Mouse (Mus musculus): ENCODE data around the gene Vgll4. TPM values are rescaled to one million over a fixed set of nuclear protein-coding genes. Genes with fewer than 3 reads are reported as not detected.
A peak's percentile ranks its signal among the peaks of the same experiment; 100 is the strongest.

The Vgll4 gene
- polyA plus RNA-seq, 1 experiment: 36.4 TPM

DNA sequence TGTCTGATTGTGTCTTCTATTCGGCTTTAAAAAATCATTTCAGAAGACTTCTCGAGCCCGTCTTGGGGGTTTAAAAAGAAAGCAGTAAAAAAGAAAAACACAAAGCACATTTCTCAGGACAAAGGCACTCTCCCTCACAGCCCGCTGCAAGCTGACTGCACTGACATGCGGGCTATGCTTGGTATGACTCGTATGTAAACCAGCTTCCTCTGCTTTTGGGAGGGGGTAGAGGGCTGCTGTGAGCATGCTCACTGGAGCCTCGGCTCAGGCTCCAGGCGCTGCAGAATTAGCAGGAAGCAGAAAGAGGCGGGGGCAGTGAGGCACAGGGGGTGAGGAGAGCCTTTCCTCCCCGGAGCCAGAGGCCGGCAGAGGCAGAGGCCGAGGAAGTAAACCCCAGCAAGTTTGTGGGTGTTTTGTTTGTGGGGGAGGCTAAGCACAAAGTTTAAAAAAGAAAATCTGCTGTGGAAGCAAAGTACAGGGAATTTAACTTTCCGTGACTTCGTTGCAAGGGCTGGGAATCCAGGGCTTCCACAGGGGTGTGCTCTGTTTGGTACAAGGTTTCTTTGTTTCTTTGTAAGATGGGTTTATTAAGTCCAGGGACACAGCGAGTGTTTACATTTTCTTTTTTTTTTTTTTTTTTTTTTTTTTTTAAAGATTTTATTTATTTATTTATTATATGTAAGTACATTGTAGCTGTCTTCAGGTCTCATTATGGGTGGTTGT, 48.0 kb downstream of the Vgll4 start:
- Histone ChIP-seq H3K4me1 (ENCODE audit: control insufficient read depth, insufficient read depth, low read length) (peaks cover 13% of the 10 kb centered on the region; the same call in 1 of the 2 replicates), H3K27ac (ENCODE audit: insufficient read depth, low read length) (peak overlapping the region; percentile 92), H3K4me3 (ENCODE audit: insufficient read depth, low read length) (peak overlapping the region; percentile 100)
- no peak for TF ChIP-seq CTCF (IDR thresholded peaks at IDR 0.05; ENCODE audit: borderline replicate concordance, insufficient read depth, low read length)
- TF ChIP-seq POLR2A (IDR thresholded peaks at IDR 0.05; ENCODE audit: low read depth, low read length): peak; percentile 99

DNA sequence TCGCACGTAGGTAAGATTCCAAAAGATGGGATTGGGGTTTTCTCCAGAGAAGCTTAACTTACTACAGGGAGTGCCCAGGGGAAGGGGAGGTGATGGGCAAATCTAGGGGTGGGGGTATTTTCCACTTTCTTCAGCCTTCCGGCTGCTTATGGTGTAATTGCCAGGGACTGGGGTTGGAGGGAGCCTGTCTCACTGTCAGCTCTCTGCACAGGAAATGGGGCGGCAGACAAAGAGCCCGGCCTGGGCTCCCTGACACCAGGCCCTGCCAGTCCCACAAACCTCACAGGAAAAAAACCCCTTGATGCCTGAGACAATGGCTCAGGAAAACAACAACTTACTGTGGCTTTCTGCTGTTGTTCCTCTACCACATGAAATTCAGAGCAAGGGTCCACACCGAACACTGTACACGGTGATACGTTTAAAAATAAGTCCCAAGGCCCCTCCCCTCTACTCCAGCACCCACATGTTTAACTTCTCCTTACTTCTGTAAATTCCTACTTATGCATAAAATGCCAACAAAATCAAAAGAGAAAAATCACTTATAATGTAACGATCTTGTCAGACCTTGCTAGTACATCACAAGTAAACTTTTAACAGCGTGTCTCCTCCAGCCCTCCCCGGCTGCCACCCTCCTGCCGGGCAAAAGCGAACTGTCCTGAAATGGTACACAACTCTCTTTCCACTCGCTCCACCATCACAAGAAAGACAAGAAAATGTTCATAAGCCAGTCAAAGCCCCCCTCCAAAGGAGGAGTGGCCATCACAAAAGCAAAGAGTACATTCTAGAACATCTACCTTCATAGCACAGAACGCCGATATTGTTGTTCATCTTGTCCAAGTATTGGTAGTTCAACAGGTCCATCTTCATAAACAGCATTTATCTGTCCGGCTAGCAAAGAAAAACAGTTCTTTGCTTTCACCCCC, 49.0 kb downstream of the Vgll4 start:
- TF ChIP-seq CTCF (IDR thresholded peaks at IDR 0.05; ENCODE audit: borderline replicate concordance, insufficient read depth, low read length) (no peak), POLR2A (IDR thresholded peaks at IDR 0.05; ENCODE audit: low read depth, low read length) (peak; percentile 48)

DNA sequence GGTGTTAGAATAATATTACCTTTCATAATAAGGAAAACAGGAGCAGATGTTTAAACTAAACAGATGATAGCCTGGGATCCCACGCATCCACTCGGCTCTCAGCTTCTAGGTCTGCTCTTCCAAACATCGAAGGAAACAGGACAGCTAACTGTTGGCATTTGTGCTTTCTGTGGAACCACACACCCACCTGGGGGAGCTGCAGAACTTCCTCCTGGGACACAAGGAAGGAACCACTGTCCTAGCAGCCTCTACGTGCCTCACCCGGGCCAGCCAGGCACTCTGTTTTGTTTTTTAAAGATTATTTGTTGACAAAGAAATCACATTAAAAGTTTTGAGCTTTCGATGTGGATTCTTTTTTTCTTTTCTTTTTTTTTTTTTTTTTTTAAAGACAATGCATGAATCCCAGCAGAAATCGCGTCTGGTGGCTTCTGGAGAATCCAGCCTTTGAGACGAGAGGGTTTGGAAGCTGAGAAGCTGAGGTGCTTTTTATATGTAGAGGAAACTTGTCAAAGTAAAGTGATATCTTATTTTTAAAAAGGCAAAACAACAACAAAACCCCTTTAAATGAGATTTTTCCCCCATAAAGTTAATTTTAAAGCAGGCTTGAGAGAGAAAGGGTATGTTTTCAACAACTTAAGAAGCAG, 50.0 kb downstream of the Vgll4 start:
- Histone ChIP-seq H3K4me3 (ENCODE audit: insufficient read depth, low read length) (peak overlapping the region; percentile 100), H3K27ac (ENCODE audit: insufficient read depth, low read length) (peak overlapping the region; percentile 92), H3K4me1 (ENCODE audit: control insufficient read depth, insufficient read depth, low read length) (peaks cover 19% of the 10 kb centered on the region)
- TF ChIP-seq CTCF (IDR thresholded peaks at IDR 0.05; ENCODE audit: borderline replicate concordance, insufficient read depth, low read length) (no peak), POLR2A (IDR thresholded peaks at IDR 0.05; ENCODE audit: low read depth, low read length) (no peak; the same call in 1 of the 2 replicates)

More for the DNA sequence above, 49.0 kb downstream of the Vgll4 start:
- H3K4me1 ChIP-seq (ENCODE audit: control insufficient read depth, insufficient read depth, low read length): peaks cover 13% of the 10 kb centered on the region; the same call in 1 of the 2 replicates
- H3K4me3 ChIP-seq (ENCODE audit: insufficient read depth, low read length): peak overlapping the region; percentile 100
- H3K27ac ChIP-seq (ENCODE audit: insufficient read depth, low read length): peak overlapping the region; percentile 92

DNA sequence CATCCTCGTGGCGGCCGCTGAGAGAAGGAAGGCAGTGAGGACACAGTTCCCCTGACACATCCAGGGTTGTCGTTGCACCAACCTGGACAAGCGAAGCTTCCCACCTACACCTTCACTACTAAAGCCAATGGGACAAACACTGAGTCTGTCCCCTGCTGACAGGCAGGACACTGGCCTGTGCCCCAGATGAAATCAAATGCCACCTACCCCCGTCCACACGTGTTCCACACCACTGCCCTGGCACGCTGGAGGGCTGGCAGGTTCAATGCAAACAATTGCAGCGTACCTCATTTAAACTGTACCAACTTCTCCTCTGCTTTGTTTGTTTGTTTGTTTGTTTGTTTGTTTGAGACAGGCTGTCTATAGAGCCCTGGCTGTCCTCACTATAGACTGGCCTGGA, 50.8 kb downstream of the Vgll4 start:
- 0 out of 2 replicates have a peak overlapping the region, but pooled peaks have one; percentile 14 for H3K27ac ChIP-seq (ENCODE audit: insufficient read depth, low read length)

DNA sequence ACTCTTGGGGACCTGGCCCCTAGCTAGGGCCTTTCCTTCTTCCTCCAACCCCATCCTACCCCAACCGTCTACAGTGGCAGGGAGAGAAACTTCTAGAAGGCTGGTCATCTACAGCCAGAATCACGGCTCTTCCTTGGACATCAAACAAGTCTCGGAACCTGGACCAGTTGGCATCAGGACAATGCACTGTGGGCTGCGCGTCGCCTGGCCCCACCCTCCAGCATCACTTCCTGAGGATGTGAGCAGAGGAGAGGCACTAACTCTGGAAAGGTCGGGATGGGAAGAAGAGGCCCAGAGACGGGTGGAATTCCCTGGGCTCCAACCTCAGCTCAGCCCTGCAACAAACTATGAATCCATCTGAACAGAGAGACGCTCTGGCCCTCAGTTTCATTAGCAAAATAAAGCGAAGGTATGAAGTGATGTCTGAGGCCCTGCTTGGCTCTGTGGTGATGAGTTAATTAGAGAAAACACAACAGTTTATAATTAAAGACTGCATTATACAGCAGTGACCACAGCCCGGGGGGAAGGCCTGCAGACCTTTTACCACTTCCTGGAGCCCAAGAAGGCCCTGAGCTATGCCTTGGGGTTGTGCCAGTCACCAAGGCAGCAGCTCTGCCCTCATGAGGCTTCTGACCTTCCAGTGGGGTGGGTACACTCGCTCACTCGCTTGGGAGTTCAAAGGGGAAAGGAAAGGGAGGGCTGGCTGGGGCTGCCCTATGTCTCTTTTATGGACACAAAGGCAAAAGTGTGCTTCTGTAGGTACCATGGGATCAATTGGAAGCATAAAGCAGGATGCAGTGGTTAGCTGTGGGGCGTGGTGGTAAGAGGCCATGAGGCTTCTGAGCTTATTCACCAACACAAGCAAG, 51.8 kb downstream of the Vgll4 start:
- no peak for TF ChIP-seq CTCF (IDR thresholded peaks at IDR 0.05; ENCODE audit: borderline replicate concordance, insufficient read depth, low read length)
- TF ChIP-seq POLR2A (IDR thresholded peaks at IDR 0.05; ENCODE audit: low read depth, low read length): no peak
- Histone ChIP-seq H3K4me3 (ENCODE audit: insufficient read depth, low read length) (no peak overlapping the region), H3K4me1 (ENCODE audit: control insufficient read depth, insufficient read depth, low read length) (peaks cover 21% of the 10 kb centered on the region), H3K27ac (ENCODE audit: insufficient read depth, low read length) (peak overlapping the region; percentile 14)

More for the DNA sequence above, 50.8 kb downstream of the Vgll4 start:
- peak overlapping the region; percentile 100; the same call in 1 of the 2 replicates for H3K4me3 ChIP-seq (ENCODE audit: insufficient read depth, low read length)
- peaks cover 19% of the 10 kb centered on the region for H3K4me1 ChIP-seq (ENCODE audit: control insufficient read depth, insufficient read depth, low read length)
- TF ChIP-seq CTCF (IDR thresholded peaks at IDR 0.05; ENCODE audit: borderline replicate concordance, insufficient read depth, low read length): no peak
- no peak for TF ChIP-seq POLR2A (IDR thresholded peaks at IDR 0.05; ENCODE audit: low read depth, low read length)

DNA sequence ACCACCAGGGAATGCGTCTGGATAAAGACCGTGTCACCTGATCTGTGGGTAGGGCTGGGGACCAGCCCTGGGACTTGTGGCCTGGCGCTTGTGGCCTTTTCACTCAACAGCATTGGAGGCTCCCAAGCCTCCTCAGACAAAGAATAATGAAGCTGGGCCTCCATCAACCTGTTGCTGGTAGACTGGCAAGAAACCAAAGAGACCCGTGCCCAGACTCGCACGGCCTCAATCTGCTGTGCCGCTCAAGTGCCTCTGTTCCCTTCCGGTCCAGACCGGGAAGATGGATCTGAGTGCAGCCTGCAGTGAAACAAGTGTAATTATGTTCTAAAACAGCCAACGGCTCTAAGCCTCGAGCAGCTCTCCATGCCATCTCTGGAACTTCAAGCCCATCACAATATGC, 52.7 kb downstream of the Vgll4 start:
- TF ChIP-seq POLR2A (IDR thresholded peaks at IDR 0.05; ENCODE audit: low read depth, low read length) (no peak), CTCF (IDR thresholded peaks at IDR 0.05; ENCODE audit: borderline replicate concordance, insufficient read depth, low read length) (no peak)
- Histone ChIP-seq H3K4me1 (ENCODE audit: control insufficient read depth, insufficient read depth, low read length) (peaks cover 23% of the 10 kb centered on the region), H3K4me3 (ENCODE audit: insufficient read depth, low read length) (peak overlapping the region; percentile 8; the same call in 1 of the 2 replicates), H3K27ac (ENCODE audit: insufficient read depth, low read length) (peak overlapping the region; percentile 58)

DNA sequence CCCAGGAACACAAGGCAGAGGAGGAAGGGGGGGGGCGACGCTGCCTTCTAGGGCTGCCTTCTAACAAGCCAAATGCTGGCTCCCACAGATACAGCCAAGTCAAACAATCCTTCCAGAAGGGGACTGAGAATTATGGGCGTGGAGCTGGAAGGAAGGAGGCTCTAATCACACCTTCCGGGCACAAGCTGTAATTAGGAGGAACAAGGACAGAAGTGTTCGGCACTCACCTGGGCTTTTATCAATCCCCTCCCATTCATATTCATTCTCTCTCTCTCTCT, 53.1 kb downstream of the Vgll4 start:
- H3K4me3 ChIP-seq (ENCODE audit: insufficient read depth, low read length): 0 out of 2 replicates have a peak overlapping the region, but pooled peaks have one; percentile 8
- TF ChIP-seq POLR2A (IDR thresholded peaks at IDR 0.05; ENCODE audit: low read depth, low read length): no peak
- TF ChIP-seq CTCF (IDR thresholded peaks at IDR 0.05; ENCODE audit: borderline replicate concordance, insufficient read depth, low read length): no peak
- H3K4me1 ChIP-seq (ENCODE audit: control insufficient read depth, insufficient read depth, low read length): peaks cover 27% of the 10 kb centered on the region
- peak overlapping the region; percentile 58 for H3K27ac ChIP-seq (ENCODE audit: insufficient read depth, low read length)

DNA sequence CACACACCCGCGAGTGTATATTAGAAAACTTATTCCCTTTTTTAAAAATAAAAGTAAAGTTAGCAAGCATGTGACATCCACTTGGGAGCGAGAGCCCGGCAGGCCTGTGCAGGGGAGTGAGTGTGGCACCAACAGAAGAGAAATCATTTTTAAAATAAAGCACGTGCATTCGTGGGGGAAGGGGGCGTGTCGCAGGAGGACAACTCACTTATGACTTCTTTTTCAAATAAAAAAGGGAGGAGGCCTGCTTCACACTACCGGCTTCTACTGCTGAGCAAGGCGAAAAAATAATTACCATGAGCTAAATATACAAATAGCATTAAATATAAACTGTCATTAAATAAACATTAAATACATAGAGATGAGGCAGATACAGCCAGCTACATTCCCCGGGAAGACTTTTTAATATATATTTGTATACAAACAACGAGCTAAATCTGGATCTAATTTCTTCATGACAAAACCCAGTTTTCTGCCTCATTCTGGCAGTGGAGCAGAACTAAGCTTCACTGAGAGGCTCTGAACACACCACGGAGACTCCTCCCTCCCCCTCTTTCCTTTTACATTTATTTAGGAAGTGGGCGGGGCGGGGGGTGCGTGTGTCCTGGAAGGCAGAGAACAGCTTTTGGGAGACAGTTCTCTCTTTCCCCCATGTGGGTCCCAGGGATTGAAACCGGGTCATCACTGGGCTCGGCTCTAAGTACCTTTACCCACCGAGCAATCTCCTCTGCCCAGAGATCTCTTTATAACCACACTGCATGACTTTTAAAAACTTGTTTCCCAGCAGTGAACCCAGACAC, 53.7 kb downstream of the Vgll4 start:
- Histone ChIP-seq H3K4me1 (ENCODE audit: control insufficient read depth, insufficient read depth, low read length) (peaks cover 29% of the 10 kb centered on the region), H3K4me3 (ENCODE audit: insufficient read depth, low read length) (0 out of 2 replicates have a peak overlapping the region, but pooled peaks have one; percentile 8), H3K27ac (ENCODE audit: insufficient read depth, low read length) (peak overlapping the region; percentile 58)
- no peak for TF ChIP-seq CTCF (IDR thresholded peaks at IDR 0.05; ENCODE audit: borderline replicate concordance, insufficient read depth, low read length)
- TF ChIP-seq POLR2A (IDR thresholded peaks at IDR 0.05; ENCODE audit: low read depth, low read length): no peak
